Mouse (Mus musculus) stomach, embryonic 16.5 days (tissue): ENCODE measurements around the gene Zfp131. TPM values are rescaled to one million over a fixed set of nuclear protein-coding genes. Genes with fewer than 3 reads are reported as not detected.

Source experiments
- polyA plus RNA-seq: library from polyadenylated mRNA; unstranded; fragments of >200 nt; fragmentation: Nextera tagmentation; extraction: Ambion mirVana; gene quantifications from 2 replicates; pipeline ENCODE4 v1.2.1, GENCODE M21; 2015

Zfp131 gene
- polyA plus RNA-seq, 1 experiment from 2014 or later: 30.2 TPM

Other genes starting within 250 kb of the Zfp131 start
- gene Ccl28, start 167.1 kb downstream of the Zfp131 start, polyA plus RNA-seq: 0.08 and 0.19 TPM in 2 replicates
- 209 and 223 TPM in 2 replicates for gene Hmgcs1, start 100.5 kb downstream of the Zfp131 start, polyA plus RNA-seq
- 0.75 and 0.77 TPM in 2 replicates for gene Nim1k, start 35.0 kb downstream of the Zfp131 start, polyA plus RNA-seq
- gene AF067063, start 39.3 kb upstream of the Zfp131 start, polyA plus RNA-seq: not detected in 2 replicates
- not detected in 2 replicates for gene D13Ertd608e, start 45.1 kb upstream of the Zfp131 start, polyA plus RNA-seq
- gene Tcstv1, start 103.9 kb upstream of the Zfp131 start, polyA plus RNA-seq: not detected in 2 replicates
- not detected in 2 replicates for gene Gm21761, start 138.4 kb upstream of the Zfp131 start, polyA plus RNA-seq
- gene B020031M17Rik, start 159.9 kb upstream of the Zfp131 start, polyA plus RNA-seq: not detected in 2 replicates
- not detected in 2 replicates for gene Gm36079, start 236.1 kb upstream of the Zfp131 start, polyA plus RNA-seq